Mouse (Mus musculus) bone marrow macrophage, adult 2 months (primary cell): ENCODE measurements around the gene Hivep3.

ENCODE experiments used
- CTCF ChIP-seq: IDR thresholded peaks from 2 replicates; pipeline ENCODE4 v1.5.1; 2012; ENCODE audit warnings: low read depth, mild to moderate bottlenecking, low read length, moderate library complexity
- POLR2A ChIP-seq: IDR thresholded peaks from 2 replicates; pipeline ENCODE4 v1.6.1; 2012; ENCODE audit warnings: mild to moderate bottlenecking, low read depth, low read length, borderline replicate concordance

DNA sequence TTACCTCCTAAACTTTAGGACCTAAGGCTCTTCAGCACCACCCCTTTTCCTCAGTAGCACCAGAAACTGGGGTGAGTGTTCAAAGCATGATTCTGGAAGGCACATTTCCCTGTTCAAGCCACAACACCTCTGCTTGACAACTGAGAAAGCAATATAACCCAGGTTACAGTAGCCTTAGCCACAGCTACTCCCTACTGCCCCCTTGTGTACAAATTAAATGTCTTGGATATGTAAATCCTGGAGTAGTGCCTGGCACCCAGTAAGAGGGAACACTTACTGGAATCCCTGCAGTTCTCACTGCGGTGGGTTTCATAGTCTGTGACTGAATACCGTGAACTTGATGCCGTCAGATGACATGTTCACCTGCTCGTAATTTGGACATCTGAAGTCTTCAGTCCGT is 75.7 kb downstream of the Hivep3 start:
- TF ChIP-seq POLR2A (no peak), CTCF (no peak; the same call in 1 of the 2 replicates)
